Mouse (Mus musculus): ENCODE measurements around the gene Itga8. TPM values are rescaled to one million over a fixed set of nuclear protein-coding genes. Genes with fewer than 3 reads are reported as not detected.

Itga8 gene
- polyA plus RNA-seq, 1 experiment: 1.1 TPM

GRCm38 (mm10) chr2:12317343-12317742 is 15.6 kb upstream of the Itga8 start:
- Histone ChIP-seq H3K4me1 (replicated peaks; ENCODE audit: control insufficient read depth, insufficient read depth, low read length) (no peaks in the 10 kb centered on the region), H3K27ac (ENCODE audit: control insufficient read depth, insufficient read depth, low read length) (no peak overlapping the region), H3K4me3 (ENCODE audit: control insufficient read depth, insufficient read depth, low read length) (no peak overlapping the region), H3K27me3 (ENCODE audit: control insufficient read depth, insufficient read depth, low read length) (no peaks in the 10 kb centered on the region), H3K36me3 (ENCODE audit: control insufficient read depth, insufficient read depth, low read length) (no peaks in the 10 kb centered on the region)
- TF ChIP-seq CTCF (IDR thresholded peaks at IDR 0.05; ENCODE audit: borderline replicate concordance, control insufficient read depth, extremely low read depth, insufficient read depth, low read length, poor library complexity) (no peak), POLR2A (IDR thresholded peaks at IDR 0.05; ENCODE audit: control insufficient read depth, extremely low read depth, insufficient read depth, low read length, poor library complexity) (no peak)
- DNase-seq: no peak
- 50% methylated on average over 5 of the region's 5 CpGs for WGBS

GRCm38 (mm10) chr2:12316361-12316760 is 14.6 kb upstream of the Itga8 start:
- Histone ChIP-seq H3K27me3 (ENCODE audit: control insufficient read depth, insufficient read depth, low read length) (no peaks in the 10 kb centered on the region), H3K27ac (ENCODE audit: control insufficient read depth, insufficient read depth, low read length) (no peak overlapping the region), H3K36me3 (ENCODE audit: control insufficient read depth, insufficient read depth, low read length) (no peaks in the 10 kb centered on the region), H3K4me1 (replicated peaks; ENCODE audit: control insufficient read depth, insufficient read depth, low read length) (no peaks in the 10 kb centered on the region), H3K4me3 (ENCODE audit: control insufficient read depth, insufficient read depth, low read length) (no peak overlapping the region)
- DNase-seq: no peak
- WGBS: 80% methylated on average over 7 of the region's 7 CpGs
- no peak for TF ChIP-seq CTCF (IDR thresholded peaks at IDR 0.05; ENCODE audit: borderline replicate concordance, control insufficient read depth, extremely low read depth, insufficient read depth, low read length, poor library complexity)
- no peak for TF ChIP-seq POLR2A (IDR thresholded peaks at IDR 0.05; ENCODE audit: control insufficient read depth, extremely low read depth, insufficient read depth, low read length, poor library complexity)

DNA sequence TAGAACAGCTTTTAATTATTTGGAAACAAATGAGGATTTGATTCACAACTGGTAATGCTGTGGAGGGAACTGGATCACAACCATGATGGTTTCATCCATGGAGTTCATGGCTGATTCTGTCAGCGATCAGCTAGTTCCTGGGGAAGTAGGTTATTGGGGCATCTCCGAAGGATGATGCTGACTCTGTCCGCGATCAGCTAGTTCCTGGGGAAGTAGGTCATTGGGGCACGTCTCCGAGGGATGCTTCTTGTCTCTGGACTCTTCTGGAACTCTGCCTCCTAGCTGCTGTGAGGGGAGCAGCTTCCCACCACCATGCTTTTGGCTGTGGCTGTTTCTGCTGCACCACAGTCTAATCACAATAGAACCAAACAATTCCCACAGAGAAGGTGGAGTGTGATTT is 12.3 kb upstream of the Itga8 start:
- Histone ChIP-seq H3K27ac (ENCODE audit: control insufficient read depth, insufficient read depth, low read length) (no peak overlapping the region), H3K27me3 (ENCODE audit: control insufficient read depth, insufficient read depth, low read length) (no peaks in the 10 kb centered on the region), H3K4me1 (replicated peaks; ENCODE audit: control insufficient read depth, insufficient read depth, low read length) (no peaks in the 10 kb centered on the region), H3K36me3 (ENCODE audit: control insufficient read depth, insufficient read depth, low read length) (no peaks in the 10 kb centered on the region), H3K4me3 (ENCODE audit: control insufficient read depth, insufficient read depth, low read length) (no peak overlapping the region)
- TF ChIP-seq POLR2A (IDR thresholded peaks at IDR 0.05; ENCODE audit: control insufficient read depth, extremely low read depth, insufficient read depth, low read length, poor library complexity) (no peak), CTCF (IDR thresholded peaks at IDR 0.05; ENCODE audit: borderline replicate concordance, control insufficient read depth, extremely low read depth, insufficient read depth, low read length, poor library complexity) (no peak)
- WGBS: 83% methylated on average over 6 of the region's 6 CpGs
- DNase-seq: no peak

- Histone ChIP-seq H3K27ac (ENCODE audit: control insufficient read depth, insufficient read depth, low read length) (no peak overlapping the region), H3K4me1 (replicated peaks; ENCODE audit: control insufficient read depth, insufficient read depth, low read length) (no peaks in the 10 kb centered on the region), H3K27me3 (ENCODE audit: control insufficient read depth, insufficient read depth, low read length) (no peaks in the 10 kb centered on the region), H3K36me3 (ENCODE audit: control insufficient read depth, insufficient read depth, low read length) (no peaks in the 10 kb centered on the region), H3K4me3 (ENCODE audit: control insufficient read depth, insufficient read depth, low read length) (no peak overlapping the region)
- no peak for DNase-seq
- TF ChIP-seq CTCF (IDR thresholded peaks at IDR 0.05; ENCODE audit: borderline replicate concordance, control insufficient read depth, extremely low read depth, insufficient read depth, low read length, poor library complexity) (no peak), POLR2A (IDR thresholded peaks at IDR 0.05; ENCODE audit: control insufficient read depth, extremely low read depth, insufficient read depth, low read length, poor library complexity) (no peak)
Observed at GRCm38 (mm10) chr2:12308466-12308865, 6.7 kb upstream of the Itga8 start.

DNA sequence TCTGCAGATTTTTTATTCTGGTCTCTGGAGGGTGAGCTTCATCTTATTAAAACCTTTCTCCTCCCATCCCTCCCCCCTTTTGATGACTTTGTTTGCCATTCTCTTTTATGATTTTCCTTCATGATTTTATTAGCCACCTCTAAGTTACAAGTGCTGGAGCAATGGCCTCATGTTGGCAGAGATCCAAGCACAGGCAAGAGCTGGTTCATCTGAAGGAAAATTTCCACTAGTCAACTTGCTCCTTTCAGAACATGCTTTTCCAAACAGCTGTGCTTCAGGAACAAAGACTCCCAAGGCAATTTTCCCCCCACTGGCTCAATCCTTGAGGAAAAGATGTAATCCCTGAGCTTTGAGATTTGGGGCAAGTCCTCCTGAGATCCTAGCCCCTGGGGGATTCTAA is 5.6 kb upstream of the Itga8 start:
- Histone ChIP-seq H3K27me3 (ENCODE audit: control insufficient read depth, insufficient read depth, low read length) (no peaks in the 10 kb centered on the region), H3K4me3 (ENCODE audit: control insufficient read depth, insufficient read depth, low read length) (no peak overlapping the region), H3K4me1 (replicated peaks; ENCODE audit: control insufficient read depth, insufficient read depth, low read length) (no peaks in the 10 kb centered on the region), H3K27ac (ENCODE audit: control insufficient read depth, insufficient read depth, low read length) (no peak overlapping the region), H3K36me3 (ENCODE audit: control insufficient read depth, insufficient read depth, low read length) (no peaks in the 10 kb centered on the region)
- TF ChIP-seq POLR2A (IDR thresholded peaks at IDR 0.05; ENCODE audit: control insufficient read depth, extremely low read depth, insufficient read depth, low read length, poor library complexity) (no peak), CTCF (IDR thresholded peaks at IDR 0.05; ENCODE audit: borderline replicate concordance, control insufficient read depth, extremely low read depth, insufficient read depth, low read length, poor library complexity) (no peak)
- DNase-seq: no peak

DNA sequence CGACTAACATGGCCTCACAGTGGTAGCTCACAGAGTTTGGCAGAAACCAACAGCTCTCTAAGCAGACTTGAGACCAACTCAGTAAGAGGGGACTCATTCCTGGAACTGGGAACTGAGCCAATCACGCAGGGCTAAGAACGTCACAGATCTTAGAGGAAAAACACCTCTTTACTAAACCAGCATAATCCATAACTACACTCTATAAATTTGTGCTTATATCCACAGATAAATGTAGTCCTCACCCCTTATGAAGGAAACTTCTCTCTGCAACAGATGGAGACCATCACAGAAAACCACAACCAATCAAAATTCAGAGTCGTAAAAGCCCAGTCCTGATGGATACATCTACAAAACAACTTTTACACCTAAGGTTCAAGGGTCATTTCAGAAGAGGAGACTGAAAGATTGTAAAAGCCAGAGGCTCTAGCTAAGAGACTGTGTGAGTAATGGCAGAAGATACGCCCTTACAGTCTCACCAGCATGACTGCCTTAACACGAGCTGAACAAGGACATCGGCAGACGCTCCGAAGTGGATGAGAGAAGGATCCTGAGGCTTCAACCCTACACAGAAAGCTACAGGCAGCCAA is 3.4 kb upstream of the Itga8 start:
- DNase-seq: no peak
- Histone ChIP-seq H3K27ac (ENCODE audit: control insufficient read depth, insufficient read depth, low read length) (no peak overlapping the region), H3K27me3 (ENCODE audit: control insufficient read depth, insufficient read depth, low read length) (0 out of 2 replicates have a peak, but pooled peaks cover 2% of the 10 kb centered on the region), H3K4me1 (replicated peaks; ENCODE audit: control insufficient read depth, insufficient read depth, low read length) (peaks cover 4% of the 10 kb centered on the region; the same call in 1 of the 2 replicates), H3K36me3 (ENCODE audit: control insufficient read depth, insufficient read depth, low read length) (no peaks in the 10 kb centered on the region), H3K4me3 (ENCODE audit: control insufficient read depth, insufficient read depth, low read length) (no peak overlapping the region)
- 91% methylated on average over 9 of the region's 9 CpGs for WGBS
- TF ChIP-seq POLR2A (IDR thresholded peaks at IDR 0.05; ENCODE audit: control insufficient read depth, extremely low read depth, insufficient read depth, low read length, poor library complexity): no peak
- TF ChIP-seq CTCF (IDR thresholded peaks at IDR 0.05; ENCODE audit: borderline replicate concordance, control insufficient read depth, extremely low read depth, insufficient read depth, low read length, poor library complexity): no peak

All from thymus, adult 2 months (tissue).